Mouse (Mus musculus): ENCODE measurements at regions not wholly inside any gene's neighbourhood (a gene's known extent, or its start where the extent isn't known, plus 50 kb on each side); places are given as distances from the start of the nearest gene placed in this dataset.

DNA sequence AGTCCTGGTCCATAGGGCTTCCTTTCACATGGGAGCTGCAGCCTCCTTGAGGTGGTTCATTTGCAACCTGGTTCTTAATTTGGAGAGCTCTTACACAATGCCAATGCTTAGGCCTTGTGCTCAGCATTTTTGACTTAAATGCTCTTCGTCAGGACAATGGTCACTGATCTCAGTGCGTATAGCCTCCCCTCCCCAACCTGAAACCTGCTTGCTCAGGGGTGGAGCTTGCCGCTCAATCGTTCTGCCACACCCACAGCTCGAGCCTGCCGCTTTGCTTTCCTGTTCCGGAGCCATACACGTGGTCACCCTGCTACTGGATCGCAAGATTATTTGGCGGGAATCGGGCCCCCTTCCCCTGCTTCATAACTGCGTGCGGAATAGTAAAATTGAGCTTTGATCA lies 365.9 kb downstream of the 1810013L24Rik start:
- no peak for TF ChIP-seq CTCF (IDR thresholded peaks at IDR 0.05; ENCODE audit: low read depth, low read length)
- TF ChIP-seq POLR2A (IDR thresholded peaks at IDR 0.05; ENCODE audit: borderline replicate concordance, low read depth, low read length) = no peak

Measured in bone marrow macrophage, adult 2 months (primary cell).